In the genomic region with DNA sequence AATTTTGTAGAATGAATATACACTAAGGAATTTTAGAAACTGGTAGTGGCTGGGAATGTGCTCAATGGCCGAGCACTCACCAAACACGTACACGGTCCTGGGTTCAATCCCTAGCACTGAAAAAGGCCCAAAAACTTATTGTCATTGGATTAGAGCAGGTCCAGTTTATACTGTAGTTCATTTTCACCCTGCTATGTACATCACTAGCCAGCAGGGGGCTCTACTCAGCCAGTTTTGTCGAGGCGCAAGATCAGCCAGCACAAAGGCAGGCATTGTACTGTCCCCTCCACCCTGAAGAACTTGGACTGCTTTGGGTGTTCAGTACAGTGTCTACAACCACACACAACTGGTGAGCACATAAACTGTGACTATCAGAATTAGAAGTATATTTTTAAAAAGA, we compare ENCODE assay signal across 8 mouse cellular contexts. TPM values are rescaled to one million over a fixed set of nuclear protein-coding genes. Genes with fewer than 3 reads are reported as not detected.
DNase-seq lines count a peak whose midpoint lies in the region; ATAC-seq and TF ChIP-seq lines count a peak whose summit lies in the region.

No protein-coding gene starts in this region.

- peaks cover 3% of the 10 kb centered on the region; the same call in 1 of the 2 replicates for H3K36me3 ChIP-seq in forebrain, embryonic 15.5 days
- H3K36me3 ChIP-seq in limb, embryonic 12.5 days, result peaks cover 11% of the 10 kb centered on the region; the same call in 1 of the 2 replicates
- no peaks in the 10 kb centered on the region for H3K36me3 ChIP-seq in testis, adult 2 months (ENCODE audit: control insufficient read depth, insufficient read depth, low read length)

- H3K27me3 ChIP-seq in cerebellum, adult 2 months (ENCODE audit: control insufficient read depth, insufficient read depth, low read length), result no peaks in the 10 kb centered on the region
- no peaks in the 10 kb centered on the region for H3K27me3 ChIP-seq in forebrain, embryonic 15.5 days
- H3K27me3 ChIP-seq in limb, embryonic 12.5 days, result peaks cover 16% of the 10 kb centered on the region
- H3K27me3 ChIP-seq in testis, adult 2 months (ENCODE audit: control insufficient read depth, insufficient read depth, low read length), result no peaks in the 10 kb centered on the region

- no peak overlapping the region for H3K4me3 ChIP-seq in cerebellum, adult 2 months (replicated peaks; ENCODE audit: insufficient read depth, low read depth, low read length)
- no peak overlapping the region for H3K4me3 ChIP-seq in forebrain, embryonic 15.5 days
- H3K4me3 ChIP-seq in limb, embryonic 12.5 days (replicated peaks), result no peak overlapping the region
- no peak overlapping the region for H3K4me3 ChIP-seq in testis, adult 2 months (ENCODE audit: control insufficient read depth, low read depth, low read length)

- no peak for TF ChIP-seq POLR2A in cerebellum, adult 2 months (IDR thresholded peaks at IDR 0.05; ENCODE audit: borderline replicate concordance, insufficient read depth, low read length)
- no peak for TF ChIP-seq POLR2A in testis, adult 2 months (IDR thresholded peaks at IDR 0.05; ENCODE audit: control insufficient read depth, low read depth, low read length)

- no peak overlapping the region for H3K4me2 ChIP-seq in forebrain, embryonic 15.5 days (replicated peaks)
- no peak overlapping the region for H3K4me2 ChIP-seq in limb, embryonic 12.5 days

- no peak overlapping the region for H3K27ac ChIP-seq in cerebellum, adult 2 months (ENCODE audit: insufficient read depth, low read length)
- H3K27ac ChIP-seq in forebrain, embryonic 15.5 days (replicated peaks), result no peak overlapping the region
- H3K27ac ChIP-seq in limb, embryonic 12.5 days, result no peak overlapping the region
- H3K27ac ChIP-seq in testis, adult 2 months (ENCODE audit: control insufficient read depth, insufficient read depth, low read depth, low read length), result no peak overlapping the region

- no peak overlapping the region for H3K9ac ChIP-seq in forebrain, embryonic 15.5 days (replicated peaks)
- no peak overlapping the region for H3K9ac ChIP-seq in limb, embryonic 12.5 days (replicated peaks)

- 3% methylated on average over 5 of the region's 5 CpGs for WGBS in cerebellum, adult 2 months
- 6% methylated on average over 5 of the region's 5 CpGs for WGBS in forebrain, embryonic 15.5 days
- 19% methylated on average over 5 of the region's 5 CpGs for WGBS in limb, embryonic 12.5 days

- DNase-seq in A20 (ENCODE audit: low read depth, low spot score) (peak; percentile 71), MN1 (ENCODE audit: low spot score) (peak; percentile 57)
- DNase-seq in cerebellum, adult 2 months, result peak; percentile 73 to 75
- peak; percentile 61 for DNase-seq in kidney, adult 18-20 months
- DNase-seq in naive thymus-derived CD4-positive, alpha-beta T cell, adult 2 months (ENCODE audit: low read depth), result peak; percentile 83

- no peaks in the 10 kb centered on the region for H3K4me1 ChIP-seq in cerebellum, adult 2 months (ENCODE audit: control insufficient read depth, insufficient read depth, low read length)
- 0 out of 2 replicates have a peak, but pooled peaks cover 3% of the 10 kb centered on the region for H3K4me1 ChIP-seq in forebrain, embryonic 15.5 days
- peaks cover 10% of the 10 kb centered on the region; the same call in 1 of the 2 replicates for H3K4me1 ChIP-seq in limb, embryonic 12.5 days (replicated peaks)
- H3K4me1 ChIP-seq in testis, adult 2 months (ENCODE audit: control insufficient read depth, insufficient read depth, low read length), result peaks cover 10% of the 10 kb centered on the region

- peak; percentile 85 for ATAC-seq in forebrain, embryonic 15.5 days (replicated peaks)
- ATAC-seq in limb, embryonic 12.5 days (ENCODE audit: insufficient number of reproducible peaks, insufficient read depth, low FRiP score, low TSS enrichment, low read depth), result peak; percentile 82

- H3K9me3 ChIP-seq in forebrain, embryonic 15.5 days, result no peaks in the 10 kb centered on the region
- no peaks in the 10 kb centered on the region for H3K9me3 ChIP-seq in limb, embryonic 12.5 days

- peak; percentile 93 for TF ChIP-seq CTCF in cerebellum, adult 2 months (IDR thresholded peaks at IDR 0.05; ENCODE audit: borderline replicate concordance, insufficient read depth, low read depth, low read length)
- peak; percentile 73; the same call in 1 of the 2 replicates for TF ChIP-seq CTCF in testis, adult 2 months (IDR thresholded peaks at IDR 0.05; ENCODE audit: control insufficient read depth, insufficient read depth, insufficient replicate concordance, low read depth, low read length)

RNA-seq across cellular contexts. Expression of a gene that starts 6.8 kb away (rescaled TPM):
- polyA plus RNA-seq in cerebellum, adult 2 months (2012; rRNA removed), result 94.8 and 95.7 TPM in 2 replicates
- 25.6 TPM in 2 replicates for polyA plus RNA-seq in forebrain, embryonic 15.5 days (2015; fragmentation: Nextera tagmentation; extraction: Ambion mirVana)
- polyA plus RNA-seq in limb, embryonic 12.5 days (2016; fragmentation: Nextera tagmentation; extraction: Ambion mirVana), result 16.1 and 16.2 TPM in 2 replicates
- polyA plus RNA-seq in testis, adult 2 months (2012; rRNA removed), result 12.1 and 13.6 TPM in 2 replicates

RNA-seq across cellular contexts. Expression of a gene that starts 53.8 kb away (rescaled TPM):
- 56.4 and 72.3 TPM in 2 replicates for polyA plus RNA-seq in cerebellum, adult 2 months (2012; rRNA removed)
- 2.2 and 3.9 TPM in 2 replicates for polyA plus RNA-seq in forebrain, embryonic 15.5 days (2015; fragmentation: Nextera tagmentation; extraction: Ambion mirVana)
- 2.6 and 2.9 TPM in 2 replicates for polyA plus RNA-seq in limb, embryonic 12.5 days (2016; fragmentation: Nextera tagmentation; extraction: Ambion mirVana)
- 0.71 and 0.94 TPM in 2 replicates for polyA plus RNA-seq in testis, adult 2 months (2012; rRNA removed)

RNA-seq across cellular contexts. Expression of a gene that starts 53.8 kb away (rescaled TPM):
- 0.10 and 0.16 TPM in 2 replicates for polyA plus RNA-seq in cerebellum, adult 2 months (2012; rRNA removed)
- polyA plus RNA-seq in forebrain, embryonic 15.5 days (2015; fragmentation: Nextera tagmentation; extraction: Ambion mirVana), result 0.45 and 0.59 TPM in 2 replicates
- 0.95 and 1.2 TPM in 2 replicates for polyA plus RNA-seq in limb, embryonic 12.5 days (2016; fragmentation: Nextera tagmentation; extraction: Ambion mirVana)
- polyA plus RNA-seq in testis, adult 2 months (2012; rRNA removed), result not detected in 2 replicates

Comparison
In these comparisons a context has a peak if more than half of its experiments do, and no peak if none do; other contexts are left out.
1. RNA of a gene that starts 53.8 kb away (polyA plus RNA-seq): 56.4 to 72.3 TPM in cerebellum, adult 2 months; 2.2 to 3.9 TPM in forebrain, embryonic 15.5 days, 2.6 to 2.9 TPM in limb, embryonic 12.5 days and 0.71 to 0.94 TPM in testis, adult 2 months; every median in the first group is over 10 times any median in the second.
2. Peak in every context shown above with its lines, with median percentiles within 50 percentile points of each other: DNase-seq.